Mouse (Mus musculus): Measurements from ENCODE around the gene Dgcr2. TPM values are rescaled to one million over a fixed set of nuclear protein-coding genes. Genes with fewer than 3 reads are reported as not detected.

Gene Dgcr2
- total RNA-seq, 1 experiment: 78.0 TPM

DNA sequence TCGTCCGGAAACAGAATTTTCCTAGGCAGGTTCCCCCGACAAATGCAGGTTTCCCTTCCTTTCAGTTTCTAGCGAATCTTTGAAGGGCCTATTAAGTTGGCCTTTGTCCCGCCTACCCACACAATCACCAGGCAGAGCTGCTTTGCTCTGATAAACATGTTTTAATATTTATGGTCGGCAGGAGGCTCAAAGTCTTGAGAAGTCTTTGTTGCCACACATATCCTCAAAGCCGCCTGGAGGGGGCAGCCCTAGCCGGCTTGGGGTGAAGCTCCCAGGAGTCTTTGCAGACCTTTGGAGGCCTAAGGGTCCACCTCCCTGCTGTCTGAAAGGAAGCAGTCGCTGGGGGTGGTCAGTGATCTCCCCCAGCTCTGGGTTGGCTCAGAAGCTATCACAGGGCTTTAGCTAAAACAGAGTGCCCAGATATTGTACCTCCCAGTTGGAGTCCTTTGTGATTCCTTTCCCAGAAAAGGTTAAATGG, 30.3 kb upstream of the Dgcr2 start:
- Histone ChIP-seq H3K27ac (ENCODE audit: insufficient read depth, low read depth, low read length, poor library complexity, severe bottlenecking) (peak overlapping the region; percentile 90), H3K9ac (ENCODE audit: insufficient read depth, low read depth, low read length, poor library complexity, severe bottlenecking) (peak overlapping the region; percentile 87), H3K4me1 (ENCODE audit: control insufficient read depth in 2 of 2, insufficient read depth in 2 of 2, low read length in 2 of 2, poor library complexity in 1 of 2) (peaks cover 4 to 31% of the 10 kb centered on the region in 2 experiments; a peak in 2 of 4 replicates), H3K36me3 (ENCODE audit: control insufficient read depth, insufficient read depth, low read length, poor library complexity, severe bottlenecking) (peaks cover 26% of the 10 kb centered on the region), H3K9me3 (ENCODE audit: control insufficient read depth, insufficient read depth, low read depth, low read length) (no peaks in the 10 kb centered on the region), H3K4me3 (ENCODE audit: insufficient read depth in 1 of 2, low read depth in 1 of 2, low read length in 2 of 2, poor library complexity in 1 of 2, severe bottlenecking in 1 of 2) (peak overlapping the region; percentile 88 to 92)
- peak; percentile 92 for DNase-seq (ENCODE audit: low read depth, low spot score)
- in situ Hi-C loops (cut with MboI; ENCODE audit: low sequenced_read_pairs in 2 of 2, unreplicated experiment in 2 of 2): no loop called here
- TF ChIP-seq ZC3H11A (IDR thresholded peaks at IDR 0.05; ENCODE audit: borderline replicate concordance, low read depth, low read length) (no peak), MAFK (IDR thresholded peaks at IDR 0.05; ENCODE audit: insufficient read depth, low read depth, low read length) (no peak), CHD2 (IDR thresholded peaks at IDR 0.05; ENCODE audit: low read depth, low read length) (no peak), HCFC1 (IDR thresholded peaks at IDR 0.05; ENCODE audit: borderline replicate concordance, insufficient read depth, low read length) (no peak), ZNF384 (IDR thresholded peaks at IDR 0.05; ENCODE audit: low read depth, low read length) (no peak)

DNA sequence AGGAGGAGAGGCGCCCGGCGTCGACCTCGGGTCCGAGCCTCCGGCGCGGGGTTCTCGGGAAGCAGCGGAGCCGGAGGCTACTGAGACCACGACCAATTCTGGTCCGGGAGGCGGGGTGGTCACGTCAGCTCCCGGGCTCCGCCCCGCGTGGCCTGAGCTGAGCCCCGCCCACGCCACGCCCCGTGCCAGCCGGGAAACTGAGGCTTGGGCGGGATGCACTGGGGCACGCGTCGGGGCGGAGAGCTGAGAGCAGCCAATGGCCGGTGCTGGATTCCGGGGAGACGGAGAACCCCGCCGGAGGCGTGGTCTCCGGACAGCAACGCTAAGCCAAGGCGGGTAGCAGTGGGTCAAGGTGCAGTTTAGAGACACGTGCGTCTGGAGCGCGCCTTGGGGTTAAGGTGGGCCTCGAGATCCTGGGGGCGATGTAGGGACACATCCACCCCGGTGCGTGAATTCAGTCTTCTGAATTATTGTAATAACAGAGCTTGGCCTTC, 29.8 kb upstream of the Dgcr2 start, which contains the start of gene Slc25a1:
Gene Slc25a1, minus strand, starts transcription at position 133 of the 494 bp plus-strand sequence.
- peaks cover 26% of the 10 kb centered on the region for H3K36me3 ChIP-seq (ENCODE audit: control insufficient read depth, insufficient read depth, low read length, poor library complexity, severe bottlenecking)
- peak within 1 kb of the TSS; percentile 88 to 92 for H3K4me3 ChIP-seq (ENCODE audit: insufficient read depth in 1 of 2, low read depth in 1 of 2, low read length in 2 of 2, poor library complexity in 1 of 2, severe bottlenecking in 1 of 2)
- in situ Hi-C loops (cut with MboI; ENCODE audit: low sequenced_read_pairs in 2 of 2, unreplicated experiment in 2 of 2): no loop called here
- peaks cover 4 to 31% of the 10 kb centered on the region in 2 experiments; a peak in 3 of 4 replicates for H3K4me1 ChIP-seq (ENCODE audit: control insufficient read depth in 2 of 2, insufficient read depth in 2 of 2, low read length in 2 of 2, poor library complexity in 1 of 2)
- H3K9me3 ChIP-seq (ENCODE audit: control insufficient read depth, insufficient read depth, low read depth, low read length): no peaks in the 10 kb centered on the region
- TF ChIP-seq ZNF384 (IDR thresholded peaks at IDR 0.05; ENCODE audit: low read depth, low read length) (no peak), CHD2 (IDR thresholded peaks at IDR 0.05; ENCODE audit: low read depth, low read length) (no peak), HCFC1 (IDR thresholded peaks at IDR 0.05; ENCODE audit: borderline replicate concordance, insufficient read depth, low read length) (no peak), ZC3H11A (IDR thresholded peaks at IDR 0.05; ENCODE audit: borderline replicate concordance, low read depth, low read length) (no peak), MAFK (IDR thresholded peaks at IDR 0.05; ENCODE audit: insufficient read depth, low read depth, low read length) (no peak)
- H3K9ac ChIP-seq (ENCODE audit: insufficient read depth, low read depth, low read length, poor library complexity, severe bottlenecking): peak within 1 kb of the TSS; percentile 87
- H3K27ac ChIP-seq (ENCODE audit: insufficient read depth, low read depth, low read length, poor library complexity, severe bottlenecking): peak within 1 kb of the TSS; percentile 90
- peak; percentile 55 for DNase-seq (ENCODE audit: low read depth, low spot score)

GRCm38 (mm10) chr16:17927351-17928082, 29.2 kb upstream of the Dgcr2 start:
- DNase-seq (ENCODE audit: low read depth, low spot score): no peak
- Histone ChIP-seq H3K9me3 (ENCODE audit: control insufficient read depth, insufficient read depth, low read depth, low read length) (no peaks in the 10 kb centered on the region), H3K9ac (ENCODE audit: insufficient read depth, low read depth, low read length, poor library complexity, severe bottlenecking) (peak overlapping the region; percentile 87), H3K4me3 (ENCODE audit: insufficient read depth in 1 of 2, low read depth in 1 of 2, low read length in 2 of 2, poor library complexity in 1 of 2, severe bottlenecking in 1 of 2) (peak overlapping the region; percentile 88 to 92), H3K36me3 (ENCODE audit: control insufficient read depth, insufficient read depth, low read length, poor library complexity, severe bottlenecking) (peaks cover 26% of the 10 kb centered on the region), H3K4me1 (ENCODE audit: control insufficient read depth in 2 of 2, insufficient read depth in 2 of 2, low read length in 2 of 2, poor library complexity in 1 of 2) (peaks cover 6 to 31% of the 10 kb centered on the region in 2 experiments; a peak in 3 of 4 replicates), H3K27ac (ENCODE audit: insufficient read depth, low read depth, low read length, poor library complexity, severe bottlenecking) (peak overlapping the region; percentile 85)
- TF ChIP-seq MAFK (IDR thresholded peaks at IDR 0.05; ENCODE audit: insufficient read depth, low read depth, low read length) (no peak), ZC3H11A (IDR thresholded peaks at IDR 0.05; ENCODE audit: borderline replicate concordance, low read depth, low read length) (no peak), ZNF384 (IDR thresholded peaks at IDR 0.05; ENCODE audit: low read depth, low read length) (no peak), HCFC1 (IDR thresholded peaks at IDR 0.05; ENCODE audit: borderline replicate concordance, insufficient read depth, low read length) (0 out of 2 replicates have a peak, but pooled peaks have one; percentile 25)
- in situ Hi-C loops (cut with MboI; ENCODE audit: low sequenced_read_pairs in 2 of 2, unreplicated experiment in 2 of 2): no loop called here

DNA sequence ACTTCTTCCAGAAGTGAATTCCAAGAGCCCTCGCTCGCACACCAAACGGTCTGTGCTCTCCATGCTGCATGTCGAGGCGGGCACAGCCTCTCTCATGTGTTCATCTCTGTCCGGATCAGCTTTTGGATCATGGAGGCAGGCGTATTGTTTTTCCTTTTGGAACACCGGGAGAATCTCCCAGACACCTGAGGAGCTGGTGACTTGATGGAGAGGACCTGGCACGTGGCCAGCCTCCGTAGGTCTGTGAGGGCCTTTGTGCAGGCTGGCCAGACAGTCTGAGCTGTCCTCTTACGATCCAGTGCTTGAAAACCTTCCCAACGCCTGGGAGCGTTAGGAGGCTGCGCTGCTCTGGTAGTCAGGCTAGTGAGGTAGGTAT, 23.8 kb upstream of the Dgcr2 start:
- no peak for TF ChIP-seq CHD2 (IDR thresholded peaks at IDR 0.05; ENCODE audit: low read depth, low read length)
- H3K27ac ChIP-seq (ENCODE audit: insufficient read depth, low read depth, low read length, poor library complexity, severe bottlenecking): peak overlapping the region; percentile 34; the same call in 1 of the 2 replicates

More for the DNA sequence above, 23.8 kb upstream of the Dgcr2 start:
- Histone ChIP-seq H3K9ac (ENCODE audit: insufficient read depth, low read depth, low read length, poor library complexity, severe bottlenecking) (peak overlapping the region; percentile 94), H3K36me3 (ENCODE audit: control insufficient read depth, insufficient read depth, low read length, poor library complexity, severe bottlenecking) (peaks cover 26% of the 10 kb centered on the region), H3K9me3 (ENCODE audit: control insufficient read depth, insufficient read depth, low read depth, low read length) (no peaks in the 10 kb centered on the region), H3K4me1 (ENCODE audit: control insufficient read depth in 2 of 2, insufficient read depth in 2 of 2, low read length in 2 of 2, poor library complexity in 1 of 2) (peaks cover 2 to 24% of the 10 kb centered on the region in 2 experiments; a peak in 3 of 4 replicates), H3K4me3 (ENCODE audit: insufficient read depth in 1 of 2, low read depth in 1 of 2, low read length in 2 of 2, poor library complexity in 1 of 2, severe bottlenecking in 1 of 2) (peak overlapping the region; percentile 81 to 90)
- no peak for DNase-seq (ENCODE audit: low read depth, low spot score)
- in situ Hi-C loops (cut with MboI; ENCODE audit: low sequenced_read_pairs in 2 of 2, unreplicated experiment in 2 of 2): no loop called here
